Mouse (Mus musculus) hematopoietic multipotent progenitor cell, adult 10-12 weeks (in vitro differentiated cells): ENCODE results near the gene Vmn1r123. TPM values are rescaled to one million over a fixed set of nuclear protein-coding genes. Genes with fewer than 3 reads are reported as not detected.

Experiments used
- polyA plus RNA-seq: library from polyadenylated mRNA; stranded (reverse); fragments of >175 nt; gene quantifications from 2 replicates; pipeline ENCODE4 v1.2.3, GENCODE M21; 2012; ENCODE audit warnings: low replicate concordance

Vmn1r123 gene
- not detected in 2 replicates for polyA plus RNA-seq

DNA sequence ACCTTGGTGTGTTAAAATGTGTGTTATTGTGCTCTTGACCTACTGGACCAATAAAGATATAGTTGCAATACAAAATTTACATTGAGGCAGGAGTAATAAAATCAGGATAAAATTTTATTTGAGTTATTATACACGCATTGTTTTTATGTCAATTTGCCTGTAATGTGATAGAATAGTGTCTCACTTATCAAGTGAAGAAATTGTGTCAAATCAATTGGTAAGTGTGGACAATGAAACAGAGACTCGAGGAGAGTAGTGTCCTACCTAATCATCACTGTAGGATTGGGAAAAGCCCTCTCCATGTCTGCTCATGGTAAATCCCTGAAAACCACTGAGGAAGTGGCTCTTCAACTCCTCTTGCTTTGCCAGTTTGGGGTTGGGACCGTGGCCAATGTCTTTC is at the start of gene Vmn1r123:
Vmn1r123 (plus strand) TSS at position 301 of the 400 bp plus-strand sequence.

GRCm38 (mm10) chr7:21134028-21134427 is 28.0 kb upstream of the Vmn1r123 start, which contains the start of gene Vmn1r122:
Vmn1r122 (minus strand) TSS chr7:21134128.

DNA sequence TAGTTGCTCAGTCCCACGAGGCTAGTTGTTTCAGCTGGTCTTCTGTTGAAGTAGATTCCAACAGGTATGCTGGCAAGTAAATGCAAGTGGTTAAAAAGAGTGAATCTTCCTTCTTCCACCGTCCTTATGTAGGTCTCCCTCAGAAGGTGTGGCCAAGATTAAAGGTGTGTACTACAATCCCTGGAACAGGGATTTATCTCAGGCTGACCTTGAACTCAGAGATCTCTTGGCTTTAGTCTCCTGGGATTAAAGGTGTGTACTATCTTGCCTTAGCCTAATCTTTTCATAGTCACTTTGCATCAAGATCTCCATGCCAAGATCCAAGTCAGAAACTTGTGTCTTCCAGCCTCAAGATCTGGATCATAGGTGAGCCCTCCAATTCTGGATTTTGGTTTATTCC is 28.3 kb downstream of the Vmn1r123 start, which contains the start of gene Gm5157:
Gm5157 (minus strand) TSS at position 101 of the 400 bp plus-strand sequence.

Other genes with a start within 250 kb of the Vmn1r123 start
- not detected in 2 replicates for gene Vmn1r118, start 249.8 kb upstream of the Vmn1r123 start, polyA plus RNA-seq
- gene Vmn1r119, start 149.7 kb upstream of the Vmn1r123 start, polyA plus RNA-seq: not detected in 2 replicates
- not detected in 2 replicates for gene Vmn1r120, start 108.4 kb upstream of the Vmn1r123 start, polyA plus RNA-seq
- gene Vmn1r121, start 63.7 kb upstream of the Vmn1r123 start, polyA plus RNA-seq: not detected in 2 replicates
- gene Vmn1r122, start 28.1 kb upstream of the Vmn1r123 start, polyA plus RNA-seq: not detected in 2 replicates
- gene Gm5157, start 28.2 kb downstream of the Vmn1r123 start, polyA plus RNA-seq: not detected in 2 replicates
- not detected in 2 replicates for gene Vmn1r124, start 98.4 kb downstream of the Vmn1r123 start, polyA plus RNA-seq
- gene Vmn1r125, start 110.0 kb downstream of the Vmn1r123 start, polyA plus RNA-seq: not detected in 2 replicates
- not detected in 2 replicates for gene Vmn1r126, start 139.3 kb downstream of the Vmn1r123 start, polyA plus RNA-seq
- gene Vmn1r127, start 157.7 kb downstream of the Vmn1r123 start, polyA plus RNA-seq: not detected in 2 replicates
- gene Vmn1r128, start 187.2 kb downstream of the Vmn1r123 start, polyA plus RNA-seq: not detected in 2 replicates
- gene Vmn1r129, start 199.1 kb downstream of the Vmn1r123 start, polyA plus RNA-seq: not detected in 2 replicates